Mouse (Mus musculus) embryonic facial prominence, embryonic 12.5 days (tissue): ENCODE data around the gene Aipl1. TPM values are rescaled to one million over a fixed set of nuclear protein-coding genes. Genes with fewer than 3 reads are reported as not detected.

Source experiments
- ATAC-seq: fragments of 200-750 bp; cut with Nextera tagmentation; 2 replicates; pipeline ENCODE4 v1.8.0; 2017; ENCODE audit not compliant: insufficient number of reproducible peaks, insufficient read depth, low FRiP score, low TSS enrichment
- H3K27ac ChIP-seq: fragments of 300-500 bp; sonication (generic); 2 replicates; pipeline ENCODE4 v1.5.1; 2016; ENCODE audit warnings: mild to moderate bottlenecking
- H3K27me3 ChIP-seq: fragments of 300-500 bp; sonication (generic); 2 replicates; pipeline ENCODE4 v1.6.1; 2016; ENCODE audit warnings: mild to moderate bottlenecking, moderate library complexity
- H3K36me3 ChIP-seq: fragments of 300-500 bp; sonication (generic); 2 replicates; pipeline ENCODE4 v1.6.1; 2016; ENCODE audit warnings: mild to moderate bottlenecking
- H3K4me1 ChIP-seq: fragments of 300-500 bp; sonication (generic); 2 replicates; pipeline ENCODE4 v1.6.1; 2016
- H3K4me2 ChIP-seq: fragments of 300-500 bp; sonication (generic); replicated peaks from 2 replicates; pipeline ENCODE4 v1.6.1; 2016; ENCODE audit warnings: mild to moderate bottlenecking, moderate library complexity
- H3K4me3 ChIP-seq: fragments of 300-500 bp; sonication (generic); 2 replicates; pipeline ENCODE4 v1.5.1; 2016; ENCODE audit warnings: mild to moderate bottlenecking
- H3K9ac ChIP-seq: fragments of 300-500 bp; sonication (generic); 2 replicates; pipeline ENCODE4 v1.6.1; 2016; ENCODE audit warnings: mild to moderate bottlenecking, moderate library complexity
- H3K9me3 ChIP-seq: fragments of 300-500 bp; sonication (generic); 2 replicates; pipeline ENCODE4 v1.6.1; 2016; ENCODE audit warnings: mild to moderate bottlenecking, moderate library complexity
- WGBS: fragments of 180-500 bp; shearing (Covaris S2); methylation state at CpG from one replicate; pipeline ENCODE4 v1.1.7; 2016; 5-methylcytosine and 5-hydroxymethylcytosine counted together
- polyA plus RNA-seq: library from polyadenylated mRNA; unstranded; fragments of >200 nt; fragmentation: Nextera tagmentation; extraction: Ambion mirVana; gene quantifications from 2 replicates; pipeline ENCODE4 v1.2.1, GENCODE M21; 2016

Gene Aipl1
- polyA plus RNA-seq, 1 experiment from 2014 or later: 0.36 TPM

- no peaks in the 10 kb centered on the region for H3K27me3 ChIP-seq
- no peak overlapping the region for H3K27ac ChIP-seq
- no peak overlapping the region for H3K4me3 ChIP-seq
- no peaks in the 10 kb centered on the region for H3K9me3 ChIP-seq
- H3K4me2 ChIP-seq: no peak overlapping the region
- WGBS: 62% methylated on average over 14 of the region's 14 CpGs
- no peak overlapping the region for H3K9ac ChIP-seq
- no peak for ATAC-seq
- peaks cover 6% of the 10 kb centered on the region; the same call in 1 of the 2 replicates for H3K4me1 ChIP-seq
- no peaks in the 10 kb centered on the region for H3K36me3 ChIP-seq
Observed at GRCm38 (mm10) chr11:71987159-71988150, 49.9 kb downstream of the Aipl1 start.

- Histone ChIP-seq H3K9ac (no peak overlapping the region), H3K4me2 (no peak overlapping the region), H3K27me3 (no peaks in the 10 kb centered on the region), H3K9me3 (no peaks in the 10 kb centered on the region), H3K4me1 (peaks cover 6% of the 10 kb centered on the region; the same call in 1 of the 2 replicates), H3K27ac (no peak overlapping the region), H3K4me3 (no peak overlapping the region), H3K36me3 (no peaks in the 10 kb centered on the region)
- 72% methylated on average over 2 of the region's 2 CpGs for WGBS
- no peak for ATAC-seq
Observed at GRCm38 (mm10) chr11:71985783-71986182, 51.5 kb downstream of the Aipl1 start.

GRCm38 (mm10) chr11:71985101-71985711 lies 52.1 kb downstream of the Aipl1 start:
- peaks cover 6% of the 10 kb centered on the region; the same call in 1 of the 2 replicates for H3K4me1 ChIP-seq
- 40% methylated on average over 4 of the region's 4 CpGs for WGBS
- H3K4me2 ChIP-seq: no peak overlapping the region
- no peaks in the 10 kb centered on the region for H3K9me3 ChIP-seq
- H3K36me3 ChIP-seq: no peaks in the 10 kb centered on the region
- H3K4me3 ChIP-seq: no peak overlapping the region
- no peaks in the 10 kb centered on the region for H3K27me3 ChIP-seq
- no peak overlapping the region for H3K27ac ChIP-seq
- H3K9ac ChIP-seq: no peak overlapping the region
- ATAC-seq: no peak

GRCm38 (mm10) chr11:71984093-71984492 lies 53.2 kb downstream of the Aipl1 start:
- no peak overlapping the region for H3K4me3 ChIP-seq
- H3K9me3 ChIP-seq: no peaks in the 10 kb centered on the region
- H3K4me2 ChIP-seq: no peak overlapping the region
- H3K27ac ChIP-seq: no peak overlapping the region
- H3K4me1 ChIP-seq: peaks cover 6% of the 10 kb centered on the region; the same call in 1 of the 2 replicates
- 75% methylated on average over 2 of the region's 2 CpGs for WGBS
- no peaks in the 10 kb centered on the region for H3K36me3 ChIP-seq
- H3K27me3 ChIP-seq: no peaks in the 10 kb centered on the region
- ATAC-seq: no peak
- H3K9ac ChIP-seq: no peak overlapping the region

Other genes with a start within 250 kb of the Aipl1 start
- 143 and 144 TPM in 2 replicates for gene Pimreg, start 4.5 kb upstream of the Aipl1 start, polyA plus RNA-seq
- 0.24 and 0.33 TPM in 2 replicates for gene Pitpnm3, start 98.3 kb upstream of the Aipl1 start, polyA plus RNA-seq
- 0.95 and 0.99 TPM in 2 replicates for gene Gm43951, start 169.3 kb upstream of the Aipl1 start, polyA plus RNA-seq
- gene 4933427D14Rik, start 169.9 kb upstream of the Aipl1 start, polyA plus RNA-seq: 16.7 and 23.2 TPM in 2 replicates
- gene Txndc17, start 170.0 kb upstream of the Aipl1 start, polyA plus RNA-seq: 194 and 202 TPM in 2 replicates
- gene Med31, start 178.1 kb upstream of the Aipl1 start, polyA plus RNA-seq: 47.0 and 48.8 TPM in 2 replicates
- 0.14 and 0.31 TPM in 2 replicates for gene Slc13a5, start 229.7 kb upstream of the Aipl1 start, polyA plus RNA-seq